ENCODE assay signal across 29 mouse cellular contexts in genomic region chr2:151738460-151738859, GRCm38 (mm10). TPM values are rescaled to one million over a fixed set of nuclear protein-coding genes. Genes with fewer than 3 reads are reported as not detected.
DNase-seq lines count a peak whose midpoint lies in the region; ATAC-seq lines count a peak whose summit lies in the region.
"Had no signal": no experiment of that assay in that cellular context is flagged by ENCODE, and none has a peak within 500 bp of the region (broad histone marks: within the 10 kb centered on the region; RNA-seq: fewer than 3 reads in every experiment).

No protein-coding gene starts in this region.

- DNase-seq in 416B (ENCODE audit: low read depth): peak; percentile 16
- DNase-seq in A20 (ENCODE audit: low read depth, low spot score): peak; percentile 3
- no peak for DNase-seq in right cerebral cortex, postnatal 14 days
- no peak for DNase-seq in right cerebral cortex, adult 18-20 months
- DNase-seq in T-cell, adult 2 months (ENCODE audit: low spot score): no peak
- DNase-seq: adrenal gland, postnatal 25 days; gastrocnemius, postnatal 10 days; heart, postnatal 4 days; kidney, adult 9 months; kidney, postnatal 10 days; layer of hippocampus, postnatal 36 days; left cerebral cortex, postnatal 4 days; lung, embryonic 14.5 days; lung, postnatal 14 days had no signal

- H3K36me3 ChIP-seq in liver, embryonic 16.5 days (ENCODE audit: control insufficient read depth, insufficient read depth): peaks cover 18% of the 10 kb centered on the region

- H3K27me3 ChIP-seq in liver, embryonic 16.5 days (ENCODE audit: control insufficient read depth, insufficient read depth, low read depth, low read length): no peaks in the 10 kb centered on the region
- H3K27me3 ChIP-seq: heart, embryonic 15.5 days; neural tube, embryonic 12.5 days; stomach, embryonic 15.5 days had no signal

- H3K9ac ChIP-seq in liver, embryonic 16.5 days (ENCODE audit: low read depth, low read length): peak overlapping the region; percentile 86
- H3K9ac ChIP-seq: embryonic facial prominence, embryonic 15.5 days; heart, embryonic 15.5 days; hindbrain, embryonic 13.5 days; lung, embryonic 14.5 days; midbrain, embryonic 12.5 days; neural tube, embryonic 12.5 days; stomach, embryonic 15.5 days had no signal

- ATAC-seq in erythroid progenitor cell, adult 5-6 weeks (replicated peaks; ENCODE audit: low FRiP score, poor library complexity, severe bottlenecking): 0 out of 2 replicates have a peak, but pooled peaks have one; percentile 5
- ATAC-seq in liver, embryonic 16.5 days (ENCODE audit: low read depth): no peak
- ATAC-seq: forebrain, embryonic 16.5 days; intestine, embryonic 16.5 days had no signal

- H3K9me3 ChIP-seq in liver, embryonic 16.5 days (replicated peaks; ENCODE audit: control insufficient read depth, low read length): no peaks in the 10 kb centered on the region
- H3K9me3 ChIP-seq: embryonic facial prominence, embryonic 10.5 days; embryonic facial prominence, embryonic 15.5 days; forebrain, embryonic 10.5 days; G1E; heart, embryonic 10.5 days; heart, embryonic 15.5 days; hindbrain, embryonic 13.5 days; midbrain, embryonic 12.5 days; neural tube, embryonic 12.5 days; stomach, embryonic 15.5 days had no signal

- peaks cover 60% of the 10 kb centered on the region for H3K4me1 ChIP-seq in liver, embryonic 16.5 days (ENCODE audit: control insufficient read depth, low read depth, low read length)

- H3K4me2 ChIP-seq in liver, embryonic 16.5 days (ENCODE audit: low read depth, low read length): peak overlapping the region; percentile 77
- H3K4me2 ChIP-seq: embryonic facial prominence, embryonic 15.5 days; heart, embryonic 15.5 days; midbrain, embryonic 12.5 days; neural tube, embryonic 12.5 days; stomach, embryonic 15.5 days had no signal

- peak overlapping the region; percentile 93 for H3K4me3 ChIP-seq in liver, embryonic 16.5 days (ENCODE audit: low read depth, low read length)
- H3K4me3 ChIP-seq: embryonic facial prominence, embryonic 10.5 days; embryonic facial prominence, embryonic 15.5 days; heart, embryonic 10.5 days; heart, embryonic 15.5 days; hindbrain, embryonic 13.5 days; midbrain, embryonic 12.5 days; myocyte; neural tube, embryonic 12.5 days; stomach, embryonic 15.5 days had no signal

- H3K27ac ChIP-seq in liver, embryonic 16.5 days (ENCODE audit: low read length): peak overlapping the region; percentile 96
- H3K27ac ChIP-seq: embryonic facial prominence, embryonic 10.5 days; embryonic facial prominence, embryonic 15.5 days; forebrain, embryonic 10.5 days; heart, embryonic 10.5 days; heart, embryonic 15.5 days; hindbrain, embryonic 13.5 days; midbrain, embryonic 12.5 days; neural tube, embryonic 12.5 days; stomach, embryonic 15.5 days had no signal

- 24% methylated on average over 4 of the region's 4 CpGs for WGBS in liver, embryonic 16.5 days (ENCODE audit: insufficient replicate concordance)

RNA-seq across cellular contexts. Expression of gene Psmf1, which starts 5.5 kb away (rescaled TPM):
- 120 and 127 TPM in 2 replicates for total RNA-seq in erythroid progenitor cell, adult 5-6 weeks (2015; ENCODE audit: low replicate concordance)
- total RNA-seq in erythroid progenitor cell, adult 5-6 weeks (2017; ENCODE audit: low replicate concordance): 56.4 and 88.9 TPM in 2 replicates
- 44.3 and 45.9 TPM in 2 replicates for polyA plus RNA-seq in liver, embryonic 16.5 days (2015; fragmentation: Nextera tagmentation; extraction: Ambion mirVana)

RNA-seq across cellular contexts. Expression of gene Tmem74b, which starts 36.7 kb away (rescaled TPM):
- not detected in 2 replicates for total RNA-seq in erythroid progenitor cell, adult 5-6 weeks (2015; ENCODE audit: low replicate concordance)
- total RNA-seq in erythroid progenitor cell, adult 5-6 weeks (2017; ENCODE audit: low replicate concordance): 0.90 TPM in 1 of 2 replicates, not detected in the other
- polyA plus RNA-seq in liver, embryonic 16.5 days (2015; fragmentation: Nextera tagmentation; extraction: Ambion mirVana): 0.11 TPM in 1 of 2 replicates, not detected in the other
- total RNA-seq: G1E had no signal
- polyA plus RNA-seq: G1E, myocyte had no signal

Comparison
In these comparisons a context has a peak if more than half of its experiments do, and no peak if none do; other contexts are left out.
1. DNase-seq: peak in 416B (single experiment) and A20 (single experiment); none in right cerebral cortex, postnatal 14 days (single experiment), right cerebral cortex, adult 18-20 months (single experiment) and T-cell, adult 2 months (single experiment).